Mouse (Mus musculus) urinary bladder, postnatal 0 days (tissue): ENCODE data around the gene Orc2. TPM values are rescaled to one million over a fixed set of nuclear protein-coding genes. Genes with fewer than 3 reads are reported as not detected.

Experiments
- polyA plus RNA-seq: library from polyadenylated mRNA; unstranded; fragments of >200 nt; fragmentation: Nextera tagmentation; extraction: Ambion mirVana; gene quantifications from 2 replicates; pipeline ENCODE4 v1.2.1, GENCODE M21; 2015

Gene Orc2
- polyA plus RNA-seq, result 12.7 and 15.7 TPM in 2 replicates

GRCm38 (mm10) chr1:58504577-58505254 lies at the start of gene Orc2:
Gene Orc2 (minus strand): TSS chr1:58505109.

DNA sequence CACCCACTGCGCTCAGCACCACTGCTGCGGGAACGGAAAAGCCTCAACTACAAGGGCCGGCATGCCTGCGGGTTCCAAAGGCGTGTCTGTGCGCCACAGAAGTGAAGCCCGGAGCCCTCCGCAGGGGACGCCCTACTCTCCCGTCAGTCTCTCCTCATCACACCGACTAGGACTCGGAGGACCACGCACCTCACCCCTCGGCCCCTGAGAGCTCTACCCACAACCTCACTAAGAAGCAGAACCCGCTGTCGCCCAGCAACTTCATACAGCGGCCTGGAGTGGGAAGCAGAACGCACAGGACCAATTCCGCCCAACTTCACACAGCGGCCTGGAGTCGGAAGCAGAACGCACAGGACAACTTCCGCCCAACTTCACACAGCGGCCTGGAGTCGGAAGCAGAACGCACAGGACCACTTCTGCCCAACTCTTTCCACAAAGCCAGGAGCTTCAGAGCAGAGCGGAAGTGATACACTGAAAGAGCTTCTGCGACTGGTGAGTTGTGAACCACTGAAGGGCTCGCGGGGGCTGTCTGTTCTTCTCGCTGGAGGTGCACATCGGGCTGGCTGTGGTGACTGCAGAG lies 59.7 kb downstream of the Orc2 start, which contains the start of the genes Nif3l1 and Ppil3:
Gene Nif3l1 (plus strand): TSS at position 9 of the 580 bp plus-strand sequence.
Gene Ppil3 (minus strand): TSS at position 344 of the 580 bp plus-strand sequence.

DNA sequence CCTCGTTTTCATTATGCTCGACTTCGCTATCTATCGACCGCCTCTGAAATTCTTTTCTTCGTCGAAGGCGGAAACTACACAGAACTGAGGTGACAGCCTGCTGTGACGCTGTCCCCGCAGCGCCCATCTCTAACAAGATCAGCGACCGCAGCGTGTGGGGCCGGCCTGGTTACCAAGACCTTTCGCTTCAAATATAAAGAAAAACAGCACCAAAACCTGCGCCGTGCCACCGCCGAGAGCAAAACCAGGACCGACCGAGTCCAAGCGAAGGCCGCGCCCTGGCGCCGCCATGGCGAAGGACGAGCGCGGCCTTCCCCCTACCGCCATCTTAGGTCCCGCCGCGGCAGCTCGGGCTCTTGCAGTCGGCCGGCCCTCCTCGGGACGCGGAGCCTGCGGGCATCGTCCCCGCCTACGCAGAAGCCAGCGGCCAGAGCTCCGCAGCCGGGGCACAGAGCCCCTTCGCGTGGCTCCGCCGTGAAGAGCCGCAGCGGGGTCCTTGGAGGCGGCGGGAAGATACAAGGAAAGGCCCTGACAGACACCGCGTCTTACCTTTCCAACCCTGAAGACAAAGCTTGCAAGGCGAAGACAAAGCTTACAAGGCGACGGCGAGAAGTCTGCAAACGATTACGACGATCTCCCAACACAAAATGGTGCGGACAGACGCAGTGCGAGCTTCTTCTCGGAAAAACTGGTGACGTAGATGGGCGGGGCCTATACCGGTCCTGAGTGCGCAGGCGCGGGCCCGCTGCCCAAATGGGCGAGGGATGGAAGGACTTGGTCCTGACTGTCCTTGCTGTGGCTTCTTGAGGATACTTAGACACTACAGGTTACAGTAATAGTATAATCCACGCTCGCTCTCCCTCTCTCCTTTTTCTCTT lies 81.3 kb downstream of the Orc2 start, which contains the start of gene Clk1:
Gene Clk1 (minus strand): TSS at position 696 of the 878 bp plus-strand sequence.

Other genes starting within 250 kb of the Orc2 start
- gene Aox2, start 226.8 kb downstream of the Orc2 start, polyA plus RNA-seq, result 0.07 TPM in 1 of 2 replicates, not detected in the other
- 186 and 228 TPM in 2 replicates for gene Bzw1, start 112.2 kb downstream of the Orc2 start, polyA plus RNA-seq
- gene Clk1, start 81.0 kb downstream of the Orc2 start, polyA plus RNA-seq, result 82.2 and 99.9 TPM in 2 replicates
- 18.8 and 20.7 TPM in 2 replicates for gene Nif3l1, start 60.0 kb downstream of the Orc2 start, polyA plus RNA-seq
- 32.4 and 32.9 TPM in 2 replicates for gene Ppil3, start 59.6 kb downstream of the Orc2 start, polyA plus RNA-seq
- 5.3 and 5.5 TPM in 2 replicates for gene Fam126b, start 81.2 kb upstream of the Orc2 start, polyA plus RNA-seq
- 187 and 202 TPM in 2 replicates for gene Ndufb3, start 81.3 kb upstream of the Orc2 start, polyA plus RNA-seq
- 0.13 and 0.45 TPM in 2 replicates for gene Als2cr12, start 190.9 kb upstream of the Orc2 start, polyA plus RNA-seq
- gene Cflar, start 206.4 kb upstream of the Orc2 start, polyA plus RNA-seq, result 32.5 and 34.3 TPM in 2 replicates